Mouse (Mus musculus) stomach, postnatal 0 days (tissue): Measurements from ENCODE around the gene Rasgrf1. TPM values are rescaled to one million over a fixed set of nuclear protein-coding genes. Genes with fewer than 3 reads are reported as not detected.

ENCODE experiments used
- ATAC-seq: fragments of 200-750 bp; cut with Nextera tagmentation; 2 replicates; pipeline ENCODE4 v1.8.0; 2017; ENCODE audit not compliant: low FRiP score, low TSS enrichment
- DNase-seq: peaks from one replicate; pipeline ENCODE4 v3.0.0-alpha.2; 2016; ENCODE audit warnings: low spot score
- H3K27ac ChIP-seq: fragments of 300-500 bp; sonication (generic); replicated peaks from 2 replicates; pipeline ENCODE4 v1.5.1; 2014; ENCODE audit warnings: mild to moderate bottlenecking, control low read depth
- H3K27me3 ChIP-seq: fragments of 300-500 bp; sonication (generic); 2 replicates; pipeline ENCODE4 v1.6.1; 2014; ENCODE audit warnings: low read length; ENCODE audit not compliant: control insufficient read depth, insufficient read depth
- H3K36me3 ChIP-seq: fragments of 300-500 bp; sonication (generic); 2 replicates; pipeline ENCODE4 v1.6.1; 2014; ENCODE audit warnings: low read length, mixed read lengths; ENCODE audit not compliant: control insufficient read depth, insufficient read depth
- H3K4me1 ChIP-seq: fragments of 300-500 bp; sonication (generic); replicated peaks from 2 replicates; pipeline ENCODE4 v1.6.1; 2014; ENCODE audit warnings: antibody characterized with exemption; ENCODE audit not compliant: control insufficient read depth, insufficient read depth
- H3K4me2 ChIP-seq: fragments of 300-500 bp; sonication (generic); replicated peaks from 2 replicates; pipeline ENCODE4 v1.6.1; 2014; ENCODE audit warnings: low read depth, mild to moderate bottlenecking, control low read depth, moderate library complexity
- H3K4me3 ChIP-seq: fragments of 300-500 bp; sonication (generic); 2 replicates; pipeline ENCODE4 v1.5.1; 2014; ENCODE audit warnings: low read depth, low read length, control low read depth
- H3K9ac ChIP-seq: fragments of 300-500 bp; sonication (generic); 2 replicates; pipeline ENCODE4 v1.6.1; 2014; ENCODE audit warnings: mild to moderate bottlenecking, low read length, control low read depth, mixed read lengths
- H3K9me3 ChIP-seq: fragments of 300-500 bp; sonication (generic); 2 replicates; pipeline ENCODE4 v1.6.1; 2016; ENCODE audit warnings: low read length; ENCODE audit not compliant: control insufficient read depth
- CTCF ChIP-seq: IDR thresholded peaks from 2 replicates; pipeline ENCODE4 v1.5.1; 2016; ENCODE audit warnings: antibody characterized with exemption, low read depth, mild to moderate bottlenecking, moderate library complexity
- EP300 ChIP-seq: optimal IDR thresholded peaks from 2 replicates; pipeline ENCODE3; 2016; ENCODE audit warnings: antibody characterized with exemption
- WGBS: fragments of 180-500 bp; shearing (Covaris S2); extraction: QIAGEN DNeasy Blood & Tissue Kit; methylation state at CpG from one replicate; pipeline ENCODE4 v1.1.7; 2014; 5-methylcytosine and 5-hydroxymethylcytosine counted together
- polyA plus RNA-seq: library from polyadenylated mRNA; unstranded; fragments of >200 nt; fragmentation: Nextera tagmentation; extraction: Ambion mirVana; gene quantifications from 2 replicates; pipeline ENCODE4 v1.2.1, GENCODE M21; 2015

Gene Rasgrf1
- polyA plus RNA-seq, 1 experiment from 2014 or later, result 0.13 TPM

DNA sequence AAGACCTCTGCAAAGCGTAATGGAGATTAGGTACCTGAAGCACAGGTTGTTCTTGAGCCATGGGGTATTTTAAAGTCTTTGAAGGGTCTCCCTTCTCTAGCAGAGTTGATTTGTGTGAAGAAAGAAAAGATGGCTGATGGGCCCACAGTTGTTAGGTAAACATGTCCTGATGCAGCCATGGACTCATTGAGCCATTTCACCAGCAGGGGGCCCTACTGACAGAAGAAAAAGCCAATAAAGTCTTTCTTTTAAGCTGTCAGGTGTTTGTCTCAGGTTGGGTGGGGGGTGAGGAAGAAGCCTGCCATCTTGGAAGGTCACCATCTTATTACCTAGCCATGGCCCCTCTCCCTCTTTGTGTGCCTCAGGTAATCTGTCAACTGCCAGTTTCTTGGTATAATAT lies 30.7 kb downstream of the Rasgrf1 start:
- Histone ChIP-seq H3K4me1 (no peaks in the 10 kb centered on the region), H3K27ac (no peak overlapping the region), H3K9ac (no peak overlapping the region), H3K4me2 (no peak overlapping the region), H3K36me3 (no peaks in the 10 kb centered on the region), H3K4me3 (no peak overlapping the region), H3K27me3 (no peaks in the 10 kb centered on the region), H3K9me3 (no peaks in the 10 kb centered on the region)
- WGBS, result 62% methylated on average over 1 of the region's 1 CpGs
- TF ChIP-seq CTCF, result peak; percentile 33
- no peak for TF ChIP-seq EP300
- ATAC-seq (no peak), DNase-seq (peak; percentile 9)

DNA sequence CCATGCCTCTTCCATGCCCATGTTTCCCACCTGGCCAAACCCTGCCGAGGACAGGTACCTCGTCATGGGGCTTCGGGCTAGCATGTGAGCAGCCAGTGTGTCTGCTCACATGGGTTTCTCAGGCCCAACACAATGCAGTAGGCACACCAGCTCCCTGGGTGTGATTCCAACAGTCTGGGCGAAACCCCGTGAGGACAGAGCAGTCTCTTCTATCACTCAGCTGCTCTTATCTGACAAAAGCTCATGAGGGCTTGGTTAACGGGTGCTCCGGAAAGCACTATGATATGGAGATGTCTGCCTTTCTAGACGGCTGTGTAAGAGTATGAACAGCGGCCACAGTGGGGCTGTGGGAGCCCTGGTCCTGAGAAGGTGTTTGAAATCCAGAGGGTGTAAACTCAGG lies 37.1 kb downstream of the Rasgrf1 start:
- TF ChIP-seq EP300, result no peak
- TF ChIP-seq CTCF, result no peak
- Histone ChIP-seq H3K4me2 (no peak overlapping the region), H3K27me3 (no peaks in the 10 kb centered on the region), H3K9ac (no peak overlapping the region), H3K27ac (no peak overlapping the region), H3K4me1 (no peaks in the 10 kb centered on the region), H3K9me3 (no peaks in the 10 kb centered on the region), H3K4me3 (no peak overlapping the region), H3K36me3 (no peaks in the 10 kb centered on the region)
- DNase-seq, result peak; percentile 8
- no peak for ATAC-seq
- WGBS, result 88% methylated on average over 9 of the region's 9 CpGs

DNA sequence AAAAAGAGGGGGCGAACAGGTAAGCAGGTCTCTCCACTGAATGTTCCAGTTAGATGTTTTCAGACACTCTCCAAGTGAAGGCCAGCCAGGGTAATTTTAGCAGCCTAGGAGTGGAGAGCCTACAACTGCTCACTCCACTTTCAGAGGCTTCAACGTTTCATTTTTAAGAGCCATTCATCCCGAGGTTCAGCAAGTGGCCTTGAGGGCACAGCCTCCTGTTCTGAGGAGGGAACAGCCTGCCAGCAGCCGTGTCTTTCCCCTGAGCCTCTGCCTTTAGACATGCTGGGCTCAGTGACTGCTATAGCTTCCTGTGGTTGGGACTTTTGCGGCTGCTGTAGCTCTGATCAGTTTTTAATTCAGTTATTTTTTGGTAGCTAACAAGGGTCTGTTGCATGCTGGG lies 38.9 kb downstream of the Rasgrf1 start:
- no peak overlapping the region for H3K9ac ChIP-seq
- no peak overlapping the region for H3K4me2 ChIP-seq
- TF ChIP-seq EP300 (no peak), CTCF (no peak)
- ATAC-seq (no peak), DNase-seq (no peak)
- no peak overlapping the region for H3K4me3 ChIP-seq
- H3K27me3 ChIP-seq, result no peaks in the 10 kb centered on the region
- no peak overlapping the region for H3K27ac ChIP-seq
- no peaks in the 10 kb centered on the region for H3K9me3 ChIP-seq
- no peaks in the 10 kb centered on the region for H3K4me1 ChIP-seq
- WGBS, result 60% methylated on average over 5 of the region's 5 CpGs
- no peaks in the 10 kb centered on the region for H3K36me3 ChIP-seq

DNA sequence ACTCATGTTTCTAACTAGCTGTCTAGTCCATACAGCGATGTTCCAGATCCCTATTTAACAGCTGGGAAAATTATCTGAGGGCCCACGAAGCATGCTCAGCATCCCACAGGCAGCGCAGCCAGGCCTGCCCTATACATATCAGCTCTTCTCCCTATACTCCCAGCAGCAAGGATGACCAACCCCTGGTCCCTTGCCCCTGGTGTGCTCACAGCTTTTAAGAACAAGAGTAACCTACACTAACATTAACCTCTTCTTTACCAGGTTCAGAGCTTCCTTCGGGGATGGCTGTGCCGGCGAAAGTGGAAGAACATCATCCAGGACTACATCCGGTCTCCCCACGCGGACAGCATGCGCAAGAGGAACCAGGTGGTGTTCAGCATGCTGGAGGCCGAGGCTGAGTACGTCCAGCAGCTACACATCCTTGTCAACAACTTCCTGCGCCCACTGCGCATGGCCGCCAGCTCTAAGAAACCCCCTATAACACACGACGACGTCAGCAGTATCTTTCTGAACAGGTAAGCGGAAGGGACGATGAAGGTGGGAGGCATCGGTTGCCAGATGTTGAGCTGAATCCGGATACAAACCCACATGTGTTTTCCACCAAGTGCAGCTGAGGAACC lies 44.0 kb downstream of the Rasgrf1 start:
- Histone ChIP-seq H3K9me3 (no peaks in the 10 kb centered on the region), H3K4me2 (no peak overlapping the region), H3K9ac (no peak overlapping the region), H3K27me3 (no peaks in the 10 kb centered on the region), H3K27ac (no peak overlapping the region), H3K4me3 (no peak overlapping the region), H3K4me1 (no peaks in the 10 kb centered on the region), H3K36me3 (no peaks in the 10 kb centered on the region)
- no peak for TF ChIP-seq EP300
- TF ChIP-seq CTCF, result no peak
- DNase-seq (peak; percentile 5), ATAC-seq (no peak)
- WGBS, result 90% methylated on average over 22 of the region's 22 CpGs

DNA sequence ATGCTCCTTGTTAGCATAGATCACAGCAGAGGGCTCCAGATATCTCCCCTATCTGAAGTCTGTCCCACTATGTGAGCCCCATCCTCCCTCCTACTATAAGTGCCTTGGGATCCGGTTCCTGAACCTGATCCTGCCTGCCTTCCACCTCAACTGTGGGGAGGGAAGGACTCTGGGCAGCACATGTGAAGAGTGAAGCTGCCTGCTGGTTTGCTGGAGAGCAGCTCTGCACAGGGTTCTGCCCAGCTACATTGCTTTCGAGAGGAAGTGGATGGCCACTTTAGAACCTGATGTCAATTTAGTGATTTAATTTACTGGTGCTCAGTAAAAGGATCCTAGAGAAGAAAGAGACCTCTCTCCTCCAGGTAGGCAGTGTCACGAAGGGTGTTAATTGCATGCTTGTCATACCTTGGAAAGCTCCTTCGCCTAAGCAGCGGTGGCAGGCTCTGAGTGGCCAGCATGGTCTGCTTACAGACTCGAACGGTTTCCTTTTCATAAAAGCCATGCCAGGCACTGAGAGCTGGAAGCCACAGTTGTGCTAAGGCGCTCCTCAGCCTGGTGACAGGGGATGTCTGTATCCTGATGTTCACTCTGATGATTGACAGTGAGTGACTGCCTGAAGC lies 45.3 kb downstream of the Rasgrf1 start:
- WGBS, result 57% methylated on average over 8 of the region's 8 CpGs
- Histone ChIP-seq H3K9ac (no peak overlapping the region), H3K27me3 (no peaks in the 10 kb centered on the region), H3K27ac (no peak overlapping the region), H3K4me3 (no peak overlapping the region), H3K9me3 (no peaks in the 10 kb centered on the region), H3K4me2 (no peak overlapping the region), H3K36me3 (no peaks in the 10 kb centered on the region), H3K4me1 (no peaks in the 10 kb centered on the region)
- peak; percentile 6 for DNase-seq
- TF ChIP-seq CTCF, result no peak
- no peak for TF ChIP-seq EP300
- ATAC-seq, result no peak

DNA sequence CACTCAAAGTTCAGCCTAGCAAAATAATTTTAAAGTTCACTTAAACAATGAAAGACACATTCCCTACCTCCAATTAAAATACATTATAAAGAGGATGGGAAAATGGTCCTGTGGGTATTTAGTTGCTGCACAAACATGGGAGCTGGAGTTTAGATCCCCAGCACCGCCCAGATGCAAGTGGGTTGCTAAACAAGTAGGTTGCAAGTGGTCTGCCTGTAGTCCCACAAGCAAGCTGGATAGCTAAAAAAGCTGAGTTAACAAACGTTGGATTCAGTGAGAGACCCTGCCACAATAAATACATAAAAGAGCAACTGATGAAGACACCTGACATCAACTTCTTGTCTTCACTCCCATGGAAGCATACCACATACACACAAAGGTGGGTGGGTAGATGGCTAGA lies 49.3 kb downstream of the Rasgrf1 start:
- TF ChIP-seq CTCF, result no peak
- no peak for TF ChIP-seq EP300
- Histone ChIP-seq H3K27ac (no peak overlapping the region), H3K9ac (no peak overlapping the region), H3K4me1 (no peaks in the 10 kb centered on the region), H3K4me3 (no peak overlapping the region), H3K27me3 (no peaks in the 10 kb centered on the region), H3K36me3 (no peaks in the 10 kb centered on the region), H3K4me2 (no peak overlapping the region), H3K9me3 (no peaks in the 10 kb centered on the region)
- no peak for ATAC-seq
- DNase-seq, result peak; percentile 11
- 64% methylated on average over 2 of the region's 2 CpGs for WGBS
